Mouse (Mus musculus): Measurements from ENCODE around the gene Ak5.
"Not testable (repeated sequence)": the region's sequence is repeated elsewhere in the genome, so short reads cannot be mapped to it uniquely, and the experiment has no call there.

Gene Ak5

GRCm38 (mm10) chr3:152625061-152625820 is 42.9 kb downstream of the Ak5 start:
- DNase-seq (ENCODE audit: low read depth, low spot score) = no peak

DNA sequence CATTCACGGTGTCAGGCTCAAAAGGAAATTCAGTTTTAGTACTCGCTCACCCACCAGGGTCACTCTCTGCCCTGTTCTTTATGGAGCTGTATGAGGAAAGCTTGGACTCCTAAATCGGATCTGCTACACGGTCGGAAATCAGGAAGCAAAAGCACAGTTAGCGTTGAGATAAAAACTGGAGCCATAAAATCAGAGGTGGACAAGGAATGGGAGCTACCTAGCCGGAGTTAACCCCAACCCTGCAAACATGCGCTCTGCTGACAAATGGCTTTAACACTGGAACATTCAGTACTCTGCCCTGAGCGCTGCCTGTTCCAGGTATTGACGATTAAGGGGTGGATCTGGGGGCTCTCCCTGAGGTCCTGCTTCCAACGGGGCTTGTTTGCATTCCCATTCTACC is 47.6 kb downstream of the Ak5 start:
- DNase-seq (ENCODE audit: low read depth, low spot score) = no peak

DNA sequence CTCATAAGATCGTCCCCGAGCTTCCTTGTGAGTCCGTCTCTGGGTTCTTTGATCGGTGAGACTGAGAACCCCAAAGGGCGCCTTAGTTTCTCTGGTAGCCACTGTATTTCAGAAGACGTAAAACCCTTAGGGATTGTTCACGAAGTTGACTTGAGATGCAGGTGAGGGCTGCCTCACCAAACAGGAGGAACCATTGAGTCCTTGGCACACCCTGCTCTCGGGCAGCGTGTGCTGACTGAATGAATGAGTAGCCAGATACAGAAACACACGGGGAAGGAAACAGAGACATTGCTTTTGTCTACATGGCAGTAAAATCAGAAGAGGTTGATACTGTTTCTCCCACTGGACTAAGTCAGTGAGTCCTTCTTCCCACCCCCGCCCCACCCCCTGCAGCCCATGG is 48.1 kb downstream of the Ak5 start:
- DNase-seq (ENCODE audit: low read depth, low spot score) = no peak

DNA sequence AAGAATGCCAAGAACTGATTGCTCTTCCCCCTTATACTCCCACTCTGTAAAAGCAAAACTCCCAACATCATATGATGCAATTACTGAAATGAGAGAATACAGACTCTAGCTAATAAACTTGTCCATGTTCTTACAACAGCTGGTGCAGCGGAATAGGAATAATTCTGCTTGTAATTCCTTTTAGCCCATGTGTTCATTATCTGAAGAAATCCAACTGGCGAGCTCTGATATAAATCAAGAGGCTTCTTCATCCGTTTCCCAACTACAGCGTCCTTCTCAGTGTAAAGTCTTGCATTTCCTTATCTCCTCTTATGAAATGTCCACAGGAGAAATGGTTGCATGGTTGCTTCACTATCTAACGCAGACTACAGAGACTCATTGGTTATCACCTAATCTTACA is 59.1 kb downstream of the Ak5 start:
- no peak for DNase-seq (ENCODE audit: low read depth, low spot score)

DNA sequence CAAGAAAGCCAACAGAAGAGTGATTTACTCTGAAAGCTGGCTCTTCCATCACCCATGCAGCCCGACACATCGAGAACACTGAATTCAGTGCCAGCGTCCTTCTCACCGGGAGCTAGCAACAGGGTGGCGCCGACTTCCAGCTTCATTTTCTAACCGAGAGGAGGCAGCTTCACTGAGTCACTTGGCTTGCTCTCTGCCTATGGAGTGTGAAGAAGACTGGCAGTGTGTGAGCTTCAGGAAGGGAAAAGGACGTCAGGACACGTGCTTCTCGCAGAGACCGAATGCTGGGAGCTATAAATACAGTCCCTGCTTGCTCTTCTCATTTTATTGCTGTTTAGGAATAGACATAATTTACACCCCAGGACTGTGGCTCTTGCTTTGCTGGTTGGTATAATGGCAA is 62.3 kb downstream of the Ak5 start:
- DNase-seq (ENCODE audit: low read depth, low spot score) = no peak

GRCm38 (mm10) chr3:152599679-152600078 is 68.5 kb downstream of the Ak5 start:
- DNase-seq (ENCODE audit: low read depth, low spot score) = no peak

DNA sequence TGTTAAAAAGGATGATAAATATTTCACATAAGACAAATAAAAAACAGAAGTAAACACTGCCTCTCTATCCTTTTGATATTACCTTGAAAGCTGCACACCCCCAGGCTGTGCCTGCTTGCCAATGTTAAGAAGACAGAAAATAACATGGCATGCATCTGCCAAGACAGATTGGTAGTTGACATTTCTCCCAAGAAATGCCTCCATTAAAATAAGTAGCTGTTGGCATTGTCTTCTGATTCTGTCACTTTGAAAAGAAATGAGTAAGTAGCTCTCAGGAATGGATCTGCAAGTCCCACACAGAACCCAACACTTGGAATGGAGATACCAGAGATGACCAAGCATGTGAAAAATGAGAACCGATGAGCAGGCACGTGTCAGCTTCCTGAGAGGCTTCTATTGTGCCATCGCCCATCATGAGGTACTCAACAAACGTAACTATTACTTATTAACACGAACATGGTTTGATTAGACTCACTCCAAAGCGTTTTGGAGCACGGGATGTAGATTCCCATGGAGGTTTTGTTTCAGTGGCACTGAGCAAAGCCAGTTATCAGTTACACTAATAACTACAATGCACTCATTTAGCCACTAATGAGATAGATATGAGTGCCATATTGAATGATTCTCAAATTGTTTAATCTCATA is 71.6 kb downstream of the Ak5 start:
- DNase-seq (ENCODE audit: low read depth, low spot score) = no peak

DNA sequence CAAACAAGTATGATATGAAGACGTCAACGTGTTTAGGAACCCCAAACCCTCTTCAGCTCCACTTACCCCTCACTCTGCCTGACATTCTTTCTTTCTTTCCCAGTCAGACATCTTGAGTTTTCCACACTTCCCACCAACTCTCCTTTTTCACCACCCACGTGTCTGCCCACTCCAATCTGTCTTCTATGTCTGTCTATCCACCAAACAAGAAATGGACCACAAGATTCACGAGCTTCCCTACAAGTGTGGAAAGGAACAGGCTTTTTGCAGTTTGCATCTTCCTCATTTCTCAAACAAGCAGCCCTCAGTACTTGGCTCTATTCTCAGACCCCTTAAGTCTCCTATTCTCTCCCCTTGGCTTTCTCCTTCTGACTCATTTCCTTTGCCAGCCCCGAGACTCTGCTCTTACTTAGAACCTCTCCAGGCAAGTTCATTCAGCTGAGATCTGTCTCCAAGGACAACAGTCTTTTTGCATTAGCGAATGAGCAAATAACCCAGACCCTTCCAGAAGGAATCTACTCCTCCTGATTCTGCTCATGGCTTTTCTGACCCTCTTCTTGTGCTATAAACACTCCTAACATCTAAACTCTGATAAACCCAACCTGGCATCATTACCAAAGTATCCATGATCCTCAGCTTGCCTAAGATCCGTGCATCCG is 75.3 kb downstream of the Ak5 start:
- DNase-seq (ENCODE audit: low read depth, low spot score) = no peak

GRCm38 (mm10) chr3:152590491-152590890 is 77.7 kb downstream of the Ak5 start:
- DNase-seq (ENCODE audit: low read depth, low spot score) = no peak

GRCm38 (mm10) chr3:152589101-152589500 is 79.1 kb downstream of the Ak5 start:
- DNase-seq (ENCODE audit: low read depth, low spot score) = not testable (repeated sequence)

- DNase-seq (ENCODE audit: low read depth, low spot score) = no peak
Measured at GRCm38 (mm10) chr3:152587007-152587406, 81.2 kb downstream of the Ak5 start.

GRCm38 (mm10) chr3:152586191-152586590 is 82.0 kb downstream of the Ak5 start:
- no peak for DNase-seq (ENCODE audit: low read depth, low spot score)

DNA sequence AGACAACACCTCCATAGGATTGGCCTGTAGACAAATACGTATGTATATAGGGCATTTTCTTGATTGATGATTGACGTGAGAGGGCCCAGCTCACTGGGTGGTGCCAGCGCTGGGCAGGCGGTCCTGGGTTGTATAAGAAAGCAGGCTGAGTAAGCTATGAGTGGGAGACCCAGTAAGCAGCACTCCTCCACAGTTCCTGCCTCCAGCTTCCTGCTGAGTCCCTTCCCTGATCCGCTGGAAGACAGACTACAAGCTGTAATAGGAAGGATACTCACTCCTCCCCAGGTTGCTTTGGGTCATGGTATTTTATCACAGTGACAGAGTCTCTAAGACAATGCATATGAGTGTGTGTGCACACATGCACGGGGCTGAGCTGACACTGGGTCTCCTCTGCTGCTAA is 82.6 kb downstream of the Ak5 start:
- no peak for DNase-seq (ENCODE audit: low read depth, low spot score)

GRCm38 (mm10) chr3:152583033-152583432 is 85.1 kb downstream of the Ak5 start:
- DNase-seq (ENCODE audit: low read depth, low spot score) = no peak

GRCm38 (mm10) chr3:152581853-152582252 is 86.3 kb downstream of the Ak5 start:
- DNase-seq (ENCODE audit: low read depth, low spot score) = not testable (repeated sequence)

DNA sequence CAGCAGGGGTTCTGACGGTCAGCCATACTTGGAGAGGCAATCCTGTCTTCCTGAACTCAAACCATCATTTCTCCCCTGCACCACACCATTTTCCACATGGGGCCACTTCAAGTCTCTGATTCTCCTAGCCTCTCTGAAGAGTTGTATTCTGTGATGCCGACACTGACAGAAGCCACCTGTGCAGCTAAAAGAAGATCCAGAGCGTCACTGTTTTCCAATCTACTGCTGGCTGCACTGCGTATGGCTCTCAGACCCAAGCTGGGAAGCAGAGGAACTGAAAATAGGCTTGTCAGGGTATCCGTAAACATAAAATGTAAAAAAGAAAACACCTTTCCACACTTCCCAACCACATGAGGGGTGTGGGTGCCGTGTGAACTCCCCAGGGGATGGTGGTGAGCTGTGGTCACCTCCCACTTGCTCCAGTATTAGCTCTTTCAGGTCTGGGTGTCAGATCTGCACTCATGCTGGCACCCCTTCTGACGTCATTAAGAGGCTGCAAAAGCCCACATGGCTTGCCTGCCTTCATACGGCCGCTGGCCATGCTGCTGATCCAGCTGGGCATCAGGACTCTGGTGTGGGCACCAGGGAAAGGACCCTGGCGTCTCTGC is 88.1 kb downstream of the Ak5 start:
- no peak for DNase-seq (ENCODE audit: low read depth, low spot score)

GRCm38 (mm10) chr3:152578282-152579228 is 89.6 kb downstream of the Ak5 start:
- no peak for DNase-seq (ENCODE audit: low read depth, low spot score)

GRCm38 (mm10) chr3:152577763-152578162 is 90.4 kb downstream of the Ak5 start:
- no peak for DNase-seq (ENCODE audit: low read depth, low spot score)

GRCm38 (mm10) chr3:152577273-152577672 is 90.9 kb downstream of the Ak5 start:
- no peak for DNase-seq (ENCODE audit: low read depth, low spot score)

DNA sequence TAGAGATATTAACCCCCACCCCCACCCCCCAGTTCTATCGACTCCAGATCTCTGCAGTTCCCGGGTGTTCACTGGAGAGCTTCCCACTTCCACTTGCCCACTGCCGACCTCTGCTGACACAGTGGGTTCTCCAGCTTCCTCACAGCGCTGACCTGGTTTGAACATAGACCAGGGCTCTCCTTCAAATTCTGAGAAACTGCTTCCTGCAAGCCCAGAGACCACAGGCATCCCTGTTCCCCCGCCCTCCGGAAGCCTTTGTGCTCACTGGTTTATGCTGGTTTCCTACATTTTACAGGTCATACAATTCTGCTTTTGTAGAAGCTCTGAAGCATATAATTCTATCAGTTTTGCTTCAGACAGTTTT is 98.9 kb downstream of the Ak5 start:
- no peak for DNase-seq (ENCODE audit: low read depth, low spot score)

GRCm38 (mm10) chr3:152568455-152569241 is 99.5 kb downstream of the Ak5 start:
- no peak for DNase-seq (ENCODE audit: low read depth, low spot score)
